Mouse (Mus musculus) liver (tissue): ENCODE measurements around the gene Fndc3b.

Experiments used
- DNase-seq: peaks from one replicate; pipeline ENCODE4 v3.0.0-alpha.2; 2020; ENCODE audit warnings: mixed read lengths

The Fndc3b gene

GRCm38 (mm10) chr3:27708581-27708980 lies 2.5 kb downstream of the Fndc3b start:
- DNase-seq = no peak

GRCm38 (mm10) chr3:27705761-27706160 lies 5.3 kb downstream of the Fndc3b start:
- no peak for DNase-seq

- DNase-seq = no peak
Measured at GRCm38 (mm10) chr3:27705056-27705455, 6.1 kb downstream of the Fndc3b start.

GRCm38 (mm10) chr3:27704641-27705040 lies 6.5 kb downstream of the Fndc3b start:
- no peak for DNase-seq

GRCm38 (mm10) chr3:27703531-27703930 lies 7.6 kb downstream of the Fndc3b start:
- no peak for DNase-seq

GRCm38 (mm10) chr3:27703081-27703480 lies 8.0 kb downstream of the Fndc3b start:
- no peak for DNase-seq

- DNase-seq = no peak
Measured at GRCm38 (mm10) chr3:27698671-27699070, 12.4 kb downstream of the Fndc3b start.

GRCm38 (mm10) chr3:27696449-27696797 lies 14.7 kb downstream of the Fndc3b start:
- no peak for DNase-seq

- no peak for DNase-seq
Measured at GRCm38 (mm10) chr3:27695612-27696448, 15.3 kb downstream of the Fndc3b start.

- no peak for DNase-seq
Measured at GRCm38 (mm10) chr3:27694586-27694985, 16.5 kb downstream of the Fndc3b start.

- no peak for DNase-seq
Measured at GRCm38 (mm10) chr3:27694111-27694510, 17.0 kb downstream of the Fndc3b start.

- DNase-seq = no peak
Measured at GRCm38 (mm10) chr3:27691486-27692160, 19.5 kb downstream of the Fndc3b start.

GRCm38 (mm10) chr3:27690030-27690429 lies 21.1 kb downstream of the Fndc3b start:
- peak; percentile 53 for DNase-seq

GRCm38 (mm10) chr3:27689149-27689865 lies 21.8 kb downstream of the Fndc3b start:
- peak; percentile 26 for DNase-seq

GRCm38 (mm10) chr3:27686732-27687491 lies 24.2 kb downstream of the Fndc3b start:
- DNase-seq = no peak

- no peak for DNase-seq
Measured at GRCm38 (mm10) chr3:27685650-27686208, 25.4 kb downstream of the Fndc3b start.

GRCm38 (mm10) chr3:27685134-27685533 lies 26.0 kb downstream of the Fndc3b start:
- no peak for DNase-seq

GRCm38 (mm10) chr3:27683374-27683773 lies 27.7 kb downstream of the Fndc3b start:
- DNase-seq = no peak

- DNase-seq = no peak
Measured at GRCm38 (mm10) chr3:27677574-27677973, 33.5 kb downstream of the Fndc3b start.

- DNase-seq = no peak
Measured at GRCm38 (mm10) chr3:27673660-27674059, 37.4 kb downstream of the Fndc3b start.

- DNase-seq = no peak
Measured at GRCm38 (mm10) chr3:27670416-27670815, 40.7 kb downstream of the Fndc3b start.

- no peak for DNase-seq
Measured at GRCm38 (mm10) chr3:27667280-27667679, 43.8 kb downstream of the Fndc3b start.

GRCm38 (mm10) chr3:27665338-27665737 lies 45.8 kb downstream of the Fndc3b start:
- no peak for DNase-seq
